Mouse (Mus musculus): ENCODE data around the gene Btg2. TPM values are rescaled to one million over a fixed set of nuclear protein-coding genes. Genes with fewer than 3 reads are reported as not detected.

The Btg2 gene
- polyA plus RNA-seq, 1 experiment from 2014 or later: 55.5 TPM

Other genes with a start within 250 kb of the Btg2 start
- 1.8 and 2.1 TPM in 2 replicates for gene Optc, start 171.1 kb downstream of the Btg2 start, polyA plus RNA-seq (2014; fragmentation: Nextera tagmentation; extraction: Ambion mirVana)
- 0.91 and 1.6 TPM in 2 replicates for gene Prelp, start 157.7 kb downstream of the Btg2 start, polyA plus RNA-seq (2014; fragmentation: Nextera tagmentation; extraction: Ambion mirVana)
- 7.2 and 7.6 TPM in 2 replicates for gene Fmod, start 41.9 kb downstream of the Btg2 start, polyA plus RNA-seq (2014; fragmentation: Nextera tagmentation; extraction: Ambion mirVana)
- gene Chit1, start 32.1 kb upstream of the Btg2 start, polyA plus RNA-seq (2014; fragmentation: Nextera tagmentation; extraction: Ambion mirVana): not detected in 2 replicates
- gene Chil1, start 103.1 kb upstream of the Btg2 start, polyA plus RNA-seq (2014; fragmentation: Nextera tagmentation; extraction: Ambion mirVana): 0.67 and 1.4 TPM in 2 replicates
- not detected in 2 replicates for gene Mybph, start 114.3 kb upstream of the Btg2 start, polyA plus RNA-seq (2014; fragmentation: Nextera tagmentation; extraction: Ambion mirVana)
- 0.68 and 1.7 TPM in 2 replicates for gene Adora1, start 156.3 kb upstream of the Btg2 start, polyA plus RNA-seq (2014; fragmentation: Nextera tagmentation; extraction: Ambion mirVana)
- gene Myog, start 210.9 kb upstream of the Btg2 start, polyA plus RNA-seq (2014; fragmentation: Nextera tagmentation; extraction: Ambion mirVana): 0.16 and 0.17 TPM in 2 replicates